In genomic region chr11:116221931-116222739, GRCm38 (mm10) we compare ENCODE assay signal across 8 mouse cellular contexts. TPM values are rescaled to one million over a fixed set of nuclear protein-coding genes. Genes with fewer than 3 reads are reported as not detected.
DNase-seq lines count a peak whose midpoint lies in the region; ATAC-seq and TF ChIP-seq lines count a peak whose summit lies in the region.

No protein-coding gene starts in this region.

- ATAC-seq in lung, embryonic 16.5 days (ENCODE audit: low read depth), result no peak
- no peak for ATAC-seq in hindbrain, embryonic 14.5 days (ENCODE audit: low FRiP score)
- no peak for ATAC-seq in midbrain, embryonic 13.5 days
- no peak for ATAC-seq in erythroblast, adult 5-6 weeks (replicated peaks; ENCODE audit: low FRiP score, poor library complexity, severe bottlenecking)

- no peak for TF ChIP-seq CTCF in embryonic fibroblast, embryonic 13.5 days (IDR thresholded peaks at IDR 0.05; ENCODE audit: borderline replicate concordance, insufficient read depth, low read length)

- peaks cover 2% of the 10 kb centered on the region; the same call in 1 of the 2 replicates for H3K9me3 ChIP-seq in lung, embryonic 16.5 days (ENCODE audit: control insufficient read depth, low read length)
- peaks cover 7% of the 10 kb centered on the region; the same call in 1 of the 2 replicates for H3K9me3 ChIP-seq in hindbrain, embryonic 14.5 days (ENCODE audit: control insufficient read depth, low read length)
- H3K9me3 ChIP-seq in midbrain, embryonic 13.5 days, result 0 out of 2 replicates have a peak, but pooled peaks cover 9% of the 10 kb centered on the region

- H3K27ac ChIP-seq in lung, embryonic 16.5 days (ENCODE audit: low read length), result no peak overlapping the region
- no peak overlapping the region for H3K27ac ChIP-seq in embryonic fibroblast, embryonic 13.5 days (ENCODE audit: insufficient read depth, low read length)
- H3K27ac ChIP-seq in hindbrain, embryonic 14.5 days, result no peak overlapping the region
- no peak overlapping the region for H3K27ac ChIP-seq in midbrain, embryonic 13.5 days

- H3K27me3 ChIP-seq in lung, embryonic 16.5 days (ENCODE audit: control insufficient read depth, insufficient read depth, low read depth, low read length), result peaks cover 23% of the 10 kb centered on the region
- peaks cover 43% of the 10 kb centered on the region for H3K27me3 ChIP-seq in hindbrain, embryonic 14.5 days (ENCODE audit: control insufficient read depth, insufficient read depth, low read length)
- H3K27me3 ChIP-seq in midbrain, embryonic 13.5 days, result peaks cover 56% of the 10 kb centered on the region

- DNase-seq in lung, adult 18-20 months, result no peak
- DNase-seq in hindbrain, embryonic 14.5 days (ENCODE audit: low spot score), result no peak
- no peak for DNase-seq in cerebellum, postnatal 4 days (ENCODE audit: low spot score in 2 of 2)
- DNase-seq in adipocyte (ENCODE audit: low spot score), result no peak

- H3K9ac ChIP-seq in lung, embryonic 16.5 days (ENCODE audit: low read length), result peak overlapping the region; percentile 39
- H3K9ac ChIP-seq in hindbrain, embryonic 14.5 days, result peak overlapping the region; percentile 12; the same call in 1 of the 2 replicates
- peak overlapping the region; percentile 45 for H3K9ac ChIP-seq in midbrain, embryonic 13.5 days (replicated peaks)

- H3K4me3 ChIP-seq in lung, embryonic 16.5 days (ENCODE audit: low read length), result peak overlapping the region; percentile 35
- 0 out of 2 replicates have a peak overlapping the region, but pooled peaks have one; percentile 1 for H3K4me3 ChIP-seq in embryonic fibroblast, embryonic 13.5 days (ENCODE audit: insufficient read depth, low read length)
- peak overlapping the region; percentile 15 for H3K4me3 ChIP-seq in hindbrain, embryonic 14.5 days (replicated peaks; ENCODE audit: low read length)
- H3K4me3 ChIP-seq in midbrain, embryonic 13.5 days (replicated peaks), result peak overlapping the region; percentile 33

- H3K4me1 ChIP-seq in lung, embryonic 16.5 days (replicated peaks; ENCODE audit: control insufficient read depth, insufficient read depth, low read length), result peaks cover 22% of the 10 kb centered on the region
- H3K4me1 ChIP-seq in embryonic fibroblast, embryonic 13.5 days (ENCODE audit: control insufficient read depth, insufficient read depth, low read length), result peaks cover 6% of the 10 kb centered on the region
- no peaks in the 10 kb centered on the region for H3K4me1 ChIP-seq in hindbrain, embryonic 14.5 days (replicated peaks; ENCODE audit: control insufficient read depth, insufficient read depth, low read length)
- peaks cover 28% of the 10 kb centered on the region for H3K4me1 ChIP-seq in midbrain, embryonic 13.5 days (replicated peaks)

- peaks cover 7% of the 10 kb centered on the region; the same call in 1 of the 2 replicates for H3K36me3 ChIP-seq in lung, embryonic 16.5 days (ENCODE audit: control insufficient read depth, insufficient read depth, low read length)
- no peaks in the 10 kb centered on the region for H3K36me3 ChIP-seq in hindbrain, embryonic 14.5 days (replicated peaks; ENCODE audit: control insufficient read depth, insufficient read depth)
- no peaks in the 10 kb centered on the region for H3K36me3 ChIP-seq in midbrain, embryonic 13.5 days

- 17% methylated on average over 53 of the region's 53 CpGs for WGBS in lung, embryonic 16.5 days
- WGBS in hindbrain, embryonic 14.5 days, result 9% methylated on average over 53 of the region's 53 CpGs
- 13% methylated on average over 53 of the region's 53 CpGs for WGBS in midbrain, embryonic 13.5 days

- TF ChIP-seq POLR2A in embryonic fibroblast, embryonic 13.5 days (IDR thresholded peaks at IDR 0.05; ENCODE audit: low read depth, low read length), result no peak

- H3K4me2 ChIP-seq in lung, embryonic 16.5 days (ENCODE audit: low read depth, low read length), result peak overlapping the region; percentile 59
- H3K4me2 ChIP-seq in hindbrain, embryonic 14.5 days (replicated peaks), result peak overlapping the region; percentile 49
- H3K4me2 ChIP-seq in midbrain, embryonic 13.5 days (replicated peaks), result peak overlapping the region; percentile 52

RNA-seq across cellular contexts. Expression of gene Evpl, which starts 15.7 kb away (rescaled TPM):
- polyA plus RNA-seq in lung, embryonic 16.5 days (2015; fragmentation: Nextera tagmentation; extraction: Ambion mirVana), result 4.4 and 4.7 TPM in 2 replicates
- 0.16 TPM in 1 of 2 replicates, not detected in the other for polyA plus RNA-seq in embryonic fibroblast, embryonic 13.5 days (2011; ENCODE audit: insufficient read length, low read depth, missing spikeins)
- 0.62 and 0.64 TPM in 2 replicates for polyA plus RNA-seq in hindbrain, embryonic 14.5 days (2014; fragmentation: Nextera tagmentation; extraction: Ambion mirVana)
- 0.28 and 0.30 TPM in 2 replicates for polyA plus RNA-seq in midbrain, embryonic 13.5 days (2015; fragmentation: Nextera tagmentation; extraction: Ambion mirVana)
- not detected in 2 replicates for total RNA-seq in erythroblast, adult 5-6 weeks (2015; ENCODE audit: low replicate concordance)
- total RNA-seq in erythroblast, adult 5-6 weeks (2017; ENCODE audit: low replicate concordance), result 0.09 and 0.56 TPM in 2 replicates

RNA-seq across cellular contexts. Expression of gene Acox1, which starts 23.3 kb away (rescaled TPM):
- polyA plus RNA-seq in lung, embryonic 16.5 days (2015; fragmentation: Nextera tagmentation; extraction: Ambion mirVana), result 23.6 and 24.3 TPM in 2 replicates
- polyA plus RNA-seq in embryonic fibroblast, embryonic 13.5 days (2011; ENCODE audit: insufficient read length, low read depth, missing spikeins), result 51.3 and 54.3 TPM in 2 replicates
- 67.5 and 75.7 TPM in 2 replicates for polyA plus RNA-seq in hindbrain, embryonic 14.5 days (2014; fragmentation: Nextera tagmentation; extraction: Ambion mirVana)
- 50.3 and 51.0 TPM in 2 replicates for polyA plus RNA-seq in midbrain, embryonic 13.5 days (2015; fragmentation: Nextera tagmentation; extraction: Ambion mirVana)
- total RNA-seq in erythroblast, adult 5-6 weeks (2015; ENCODE audit: low replicate concordance), result 8.3 and 8.6 TPM in 2 replicates
- total RNA-seq in erythroblast, adult 5-6 weeks (2017; ENCODE audit: low replicate concordance), result 11.3 and 12.7 TPM in 2 replicates

RNA-seq across cellular contexts. Expression of gene Ten1, which starts 23.5 kb away (rescaled TPM):
- 74.9 and 87.3 TPM in 2 replicates for polyA plus RNA-seq in lung, embryonic 16.5 days (2015; fragmentation: Nextera tagmentation; extraction: Ambion mirVana)
- polyA plus RNA-seq in embryonic fibroblast, embryonic 13.5 days (2011; ENCODE audit: insufficient read length, low read depth, missing spikeins), result 9.8 and 16.3 TPM in 2 replicates
- 80.7 and 88.0 TPM in 2 replicates for polyA plus RNA-seq in hindbrain, embryonic 14.5 days (2014; fragmentation: Nextera tagmentation; extraction: Ambion mirVana)
- polyA plus RNA-seq in midbrain, embryonic 13.5 days (2015; fragmentation: Nextera tagmentation; extraction: Ambion mirVana), result 78.4 and 88.2 TPM in 2 replicates
- total RNA-seq in erythroblast, adult 5-6 weeks (2015; ENCODE audit: low replicate concordance), result 10.4 and 14.4 TPM in 2 replicates
- total RNA-seq in erythroblast, adult 5-6 weeks (2017; ENCODE audit: low replicate concordance), result 2.7 and 6.4 TPM in 2 replicates

RNA-seq across cellular contexts. Expression of gene Srp68, which starts 51.9 kb away (rescaled TPM):
- polyA plus RNA-seq in lung, embryonic 16.5 days (2015; fragmentation: Nextera tagmentation; extraction: Ambion mirVana), result 75.3 and 79.2 TPM in 2 replicates
- polyA plus RNA-seq in embryonic fibroblast, embryonic 13.5 days (2011; ENCODE audit: insufficient read length, low read depth, missing spikeins), result 71.1 and 71.4 TPM in 2 replicates
- 52.0 and 54.0 TPM in 2 replicates for polyA plus RNA-seq in hindbrain, embryonic 14.5 days (2014; fragmentation: Nextera tagmentation; extraction: Ambion mirVana)
- 63.4 and 68.5 TPM in 2 replicates for polyA plus RNA-seq in midbrain, embryonic 13.5 days (2015; fragmentation: Nextera tagmentation; extraction: Ambion mirVana)
- 7.5 and 11.7 TPM in 2 replicates for total RNA-seq in erythroblast, adult 5-6 weeks (2015; ENCODE audit: low replicate concordance)
- 8.5 and 15.1 TPM in 2 replicates for total RNA-seq in erythroblast, adult 5-6 weeks (2017; ENCODE audit: low replicate concordance)

RNA-seq across cellular contexts. Expression of gene Fbf1, which starts 54.2 kb away (rescaled TPM):
- 36.1 and 37.3 TPM in 2 replicates for polyA plus RNA-seq in lung, embryonic 16.5 days (2015; fragmentation: Nextera tagmentation; extraction: Ambion mirVana)
- 34.5 and 42.3 TPM in 2 replicates for polyA plus RNA-seq in embryonic fibroblast, embryonic 13.5 days (2011; ENCODE audit: insufficient read length, low read depth, missing spikeins)
- polyA plus RNA-seq in hindbrain, embryonic 14.5 days (2014; fragmentation: Nextera tagmentation; extraction: Ambion mirVana), result 43.0 and 45.4 TPM in 2 replicates
- 69.1 and 76.5 TPM in 2 replicates for polyA plus RNA-seq in midbrain, embryonic 13.5 days (2015; fragmentation: Nextera tagmentation; extraction: Ambion mirVana)
- 6.1 and 14.6 TPM in 2 replicates for total RNA-seq in erythroblast, adult 5-6 weeks (2015; ENCODE audit: low replicate concordance)
- total RNA-seq in erythroblast, adult 5-6 weeks (2017; ENCODE audit: low replicate concordance), result 6.0 and 6.7 TPM in 2 replicates
